Mouse (Mus musculus) retina, adult 2 months (tissue): ENCODE measurements around the gene Lama2.
"Not testable (repeated sequence)": the region's sequence is repeated elsewhere in the genome, so short reads cannot be mapped to it uniquely, and the experiment has no call there.

Source experiments
- DNase-seq: peaks from one replicate; pipeline ENCODE4 v3.0.0-alpha.2; 2012; ENCODE audit warnings: low read depth, low spot score

The Lama2 gene

DNA sequence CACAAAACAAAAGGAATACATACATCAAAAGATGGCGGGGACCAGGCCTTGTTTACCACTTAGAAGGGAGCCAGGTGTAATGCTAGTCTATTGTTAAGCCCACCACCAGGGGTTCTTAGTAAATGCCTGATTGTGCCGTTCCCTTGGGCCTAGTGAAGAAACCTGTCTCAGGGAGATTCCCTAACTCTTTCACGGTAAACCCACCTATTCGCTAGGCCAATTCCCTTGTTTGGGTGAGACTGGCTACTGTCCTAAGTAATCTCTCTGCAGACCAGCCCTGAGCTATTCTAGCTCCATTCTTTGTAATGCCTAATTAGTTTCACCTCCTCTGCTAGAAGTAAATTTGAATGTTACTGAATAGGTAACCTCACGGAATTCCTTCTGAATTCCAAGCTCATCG lies 683.5 kb downstream of the Lama2 start:
- not testable (repeated sequence) for DNase-seq
